Mouse (Mus musculus): ENCODE measurements at regions not wholly inside any gene's neighbourhood (a gene's known extent, or its start where the extent isn't known, plus 50 kb on each side); places are given as distances from the start of the nearest gene placed in this dataset.

GRCm38 (mm10) chr1:73411452-73411851 is 395.7 kb upstream of the Tnp1 start:
- TF ChIP-seq POLR2A (IDR thresholded peaks at IDR 0.05; ENCODE audit: extremely low read depth, insufficient read depth, low read length) (no peak), CTCF (IDR thresholded peaks at IDR 0.05; ENCODE audit: low read depth, low read length) (no peak)

Data from liver, adult 2 months (tissue).